Mouse (Mus musculus) liver, embryonic 12.5 days (tissue): ENCODE results near the gene Tekt5. TPM values are rescaled to one million over a fixed set of nuclear protein-coding genes. Genes with fewer than 3 reads are reported as not detected.
A peak's percentile ranks its signal among the peaks of the same experiment; 100 is the strongest.

Experiments
- ATAC-seq: fragments of 200-750 bp; cut with Nextera tagmentation; 2 replicates; pipeline ENCODE4 v1.8.0; 2017; ENCODE audit warnings: moderate number of reproducible peaks, mild to moderate bottlenecking, moderate library complexity
- H3K27ac ChIP-seq: fragments of 300-500 bp; sonication (generic); 2 replicates; pipeline ENCODE4 v1.5.1; 2016; ENCODE audit warnings: mild to moderate bottlenecking
- H3K27me3 ChIP-seq: fragments of 300-500 bp; sonication (generic); replicated peaks from 2 replicates; pipeline ENCODE4 v1.6.1; 2016; ENCODE audit warnings: mild to moderate bottlenecking, moderate library complexity
- H3K36me3 ChIP-seq: fragments of 300-500 bp; sonication (generic); 2 replicates; pipeline ENCODE4 v1.6.1; 2016; ENCODE audit warnings: mild to moderate bottlenecking, moderate library complexity
- H3K4me1 ChIP-seq: fragments of 300-500 bp; sonication (generic); 2 replicates; pipeline ENCODE4 v1.6.1; 2016
- H3K4me2 ChIP-seq: fragments of 300-500 bp; sonication (generic); 2 replicates; pipeline ENCODE4 v1.6.1; 2016; ENCODE audit warnings: mild to moderate bottlenecking, moderate library complexity
- H3K4me3 ChIP-seq: fragments of 300-500 bp; sonication (generic); 2 replicates; pipeline ENCODE4 v1.5.1; 2016; ENCODE audit warnings: mild to moderate bottlenecking, moderate library complexity
- H3K9ac ChIP-seq: fragments of 300-500 bp; sonication (generic); 2 replicates; pipeline ENCODE4 v1.6.1; 2016; ENCODE audit warnings: mild to moderate bottlenecking, moderate library complexity
- H3K9me3 ChIP-seq: fragments of 300-500 bp; sonication (generic); replicated peaks from 2 replicates; pipeline ENCODE4 v1.6.1; 2016; ENCODE audit warnings: mild to moderate bottlenecking, moderate library complexity
- WGBS: fragments of 180-500 bp; shearing (Covaris S2); methylation state at CpG from one replicate; pipeline ENCODE4 v1.1.7; 2016; ENCODE audit not compliant: insufficient replicate concordance; 5-methylcytosine and 5-hydroxymethylcytosine counted together
- polyA plus RNA-seq: library from polyadenylated mRNA; unstranded; fragments of >200 nt; fragmentation: Nextera tagmentation; extraction: Ambion mirVana; gene quantifications from 2 replicates; pipeline ENCODE4 v1.2.1, GENCODE M21; 2016

Tekt5 gene
- polyA plus RNA-seq, 1 experiment from 2014 or later: 0.08 TPM

DNA sequence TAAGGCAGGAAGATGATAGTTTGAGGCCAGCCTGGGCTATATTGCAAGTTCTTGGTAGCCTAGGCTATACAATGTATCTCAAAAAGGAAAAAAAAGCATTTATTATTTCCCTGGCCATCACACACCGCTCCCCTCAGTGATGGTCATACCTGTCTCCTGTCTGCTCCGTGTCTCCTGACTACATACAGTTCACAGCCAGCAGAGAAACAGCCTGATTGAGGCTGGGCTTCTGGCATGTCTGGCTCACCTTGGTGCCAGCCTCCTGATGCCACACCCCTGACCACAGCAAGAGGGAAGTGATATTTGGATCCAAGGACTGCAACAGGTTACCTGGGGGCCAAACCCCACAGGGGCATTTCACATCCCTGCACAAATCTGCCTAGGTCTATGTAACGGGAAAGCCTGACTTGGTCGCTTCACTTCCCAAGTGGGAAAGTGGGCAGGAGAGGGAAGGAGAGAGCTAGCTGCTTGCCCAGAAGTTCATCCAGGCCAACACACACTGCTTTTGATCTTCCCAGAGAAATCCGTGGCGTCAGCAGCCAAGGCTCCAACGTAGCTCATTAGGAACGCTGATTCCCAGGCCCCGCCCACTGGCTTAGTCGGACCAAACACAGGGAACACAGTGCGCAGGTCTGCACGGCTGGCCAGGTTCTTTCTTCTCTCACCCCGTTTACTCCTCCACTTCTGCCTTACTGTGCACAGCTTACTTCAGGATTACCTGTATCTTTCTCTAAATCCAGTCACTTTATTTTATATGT lies 20.9 kb downstream of the Tekt5 start:
- WGBS: 33% methylated on average over 13 of the region's 13 CpGs
- peaks cover 4% of the 10 kb centered on the region for H3K4me1 ChIP-seq
- H3K4me3 ChIP-seq: no peak overlapping the region
- H3K9me3 ChIP-seq: no peaks in the 10 kb centered on the region
- H3K36me3 ChIP-seq: no peaks in the 10 kb centered on the region
- no peak overlapping the region for H3K9ac ChIP-seq
- no peak for ATAC-seq
- no peak overlapping the region for H3K27ac ChIP-seq
- H3K4me2 ChIP-seq: peak overlapping the region; percentile 21; the same call in 1 of the 2 replicates
- H3K27me3 ChIP-seq: peaks cover 21% of the 10 kb centered on the region; the same call in 1 of the 2 replicates

DNA sequence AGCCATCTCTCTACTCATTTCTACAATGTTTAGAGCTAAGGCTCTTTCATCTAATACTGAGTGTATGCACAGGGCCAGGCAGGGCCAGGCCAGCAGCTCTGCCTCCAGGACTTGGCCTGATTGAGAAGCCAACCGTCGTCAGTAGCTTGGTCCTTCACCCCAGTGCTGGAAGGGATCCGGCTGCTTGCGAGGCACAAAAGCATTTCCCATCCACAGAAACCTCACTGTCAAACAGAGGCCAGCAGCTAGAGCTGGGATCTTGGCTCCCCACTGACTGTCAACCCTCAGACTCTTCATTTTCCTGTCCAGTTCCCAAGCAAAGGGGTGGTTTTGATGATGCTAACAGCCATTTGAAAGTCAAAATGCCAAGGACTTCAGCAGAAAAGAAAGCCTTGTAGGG lies 22.9 kb downstream of the Tekt5 start:
- H3K36me3 ChIP-seq: no peaks in the 10 kb centered on the region
- 63% methylated on average over 4 of the region's 4 CpGs for WGBS
- H3K27me3 ChIP-seq: peaks cover 13% of the 10 kb centered on the region; the same call in 1 of the 2 replicates
- peaks cover 4% of the 10 kb centered on the region for H3K4me1 ChIP-seq
- H3K4me3 ChIP-seq: no peak overlapping the region
- no peak for ATAC-seq
- no peak overlapping the region for H3K4me2 ChIP-seq
- no peaks in the 10 kb centered on the region for H3K9me3 ChIP-seq
- H3K9ac ChIP-seq: no peak overlapping the region
- H3K27ac ChIP-seq: no peak overlapping the region

DNA sequence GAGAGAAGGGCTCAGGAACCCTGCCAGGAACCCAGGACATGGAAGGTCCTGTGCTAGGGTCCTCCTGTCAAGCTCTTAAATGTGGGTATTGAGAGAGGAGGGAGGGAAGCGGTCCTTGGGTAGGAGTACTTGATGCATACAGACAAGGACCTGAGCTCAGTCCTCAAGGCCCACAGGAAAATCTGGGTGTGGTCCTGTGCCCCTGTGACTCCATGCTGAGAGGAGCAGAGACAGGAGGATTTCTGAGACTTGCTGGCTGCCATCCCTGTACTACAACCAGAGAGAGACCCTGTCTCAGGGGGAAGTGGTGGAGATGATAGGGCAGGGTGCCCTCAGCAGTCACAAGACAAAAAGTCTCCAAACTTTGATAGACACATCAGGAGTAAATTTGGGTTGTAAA lies 25.3 kb downstream of the Tekt5 start:
- no peak for ATAC-seq
- WGBS: 77% methylated on average over 1 of the region's 1 CpGs
- peaks cover 4% of the 10 kb centered on the region for H3K4me1 ChIP-seq
- no peak overlapping the region for H3K4me3 ChIP-seq
- H3K9ac ChIP-seq: no peak overlapping the region
- peaks cover 16% of the 10 kb centered on the region; the same call in 1 of the 2 replicates for H3K27me3 ChIP-seq
- H3K4me2 ChIP-seq: no peak overlapping the region
- H3K9me3 ChIP-seq: no peaks in the 10 kb centered on the region
- H3K27ac ChIP-seq: no peak overlapping the region
- H3K36me3 ChIP-seq: no peaks in the 10 kb centered on the region

DNA sequence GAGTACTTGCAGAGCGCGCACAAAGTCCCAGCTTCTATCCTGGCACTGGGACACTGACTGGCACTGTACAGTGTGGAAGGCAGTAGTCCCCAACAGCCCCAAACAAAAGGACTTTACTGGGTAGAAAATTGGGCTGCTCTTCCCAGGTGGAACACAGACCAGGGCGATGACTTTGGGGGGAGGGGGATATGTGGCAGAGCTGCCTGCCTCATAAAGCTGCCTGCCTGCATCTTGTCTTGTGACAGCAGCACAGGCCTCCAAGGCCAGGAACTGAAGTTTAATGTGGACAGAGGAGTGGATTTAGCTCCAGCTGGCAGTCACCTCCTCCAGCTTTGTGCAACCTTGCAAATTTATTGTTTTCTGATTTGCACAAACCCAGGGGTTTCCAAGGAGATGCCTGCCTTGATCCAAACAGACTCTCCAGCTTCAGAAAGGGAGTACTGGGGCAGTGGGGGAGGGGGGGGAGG lies 25.8 kb downstream of the Tekt5 start:
- Histone ChIP-seq H3K4me2 (no peak overlapping the region), H3K9ac (no peak overlapping the region), H3K27me3 (peaks cover 16% of the 10 kb centered on the region; the same call in 1 of the 2 replicates), H3K4me1 (peaks cover 1% of the 10 kb centered on the region), H3K27ac (no peak overlapping the region), H3K9me3 (no peaks in the 10 kb centered on the region), H3K4me3 (no peak overlapping the region), H3K36me3 (no peaks in the 10 kb centered on the region)
- WGBS: 57% methylated on average over 3 of the region's 3 CpGs
- no peak for ATAC-seq

DNA sequence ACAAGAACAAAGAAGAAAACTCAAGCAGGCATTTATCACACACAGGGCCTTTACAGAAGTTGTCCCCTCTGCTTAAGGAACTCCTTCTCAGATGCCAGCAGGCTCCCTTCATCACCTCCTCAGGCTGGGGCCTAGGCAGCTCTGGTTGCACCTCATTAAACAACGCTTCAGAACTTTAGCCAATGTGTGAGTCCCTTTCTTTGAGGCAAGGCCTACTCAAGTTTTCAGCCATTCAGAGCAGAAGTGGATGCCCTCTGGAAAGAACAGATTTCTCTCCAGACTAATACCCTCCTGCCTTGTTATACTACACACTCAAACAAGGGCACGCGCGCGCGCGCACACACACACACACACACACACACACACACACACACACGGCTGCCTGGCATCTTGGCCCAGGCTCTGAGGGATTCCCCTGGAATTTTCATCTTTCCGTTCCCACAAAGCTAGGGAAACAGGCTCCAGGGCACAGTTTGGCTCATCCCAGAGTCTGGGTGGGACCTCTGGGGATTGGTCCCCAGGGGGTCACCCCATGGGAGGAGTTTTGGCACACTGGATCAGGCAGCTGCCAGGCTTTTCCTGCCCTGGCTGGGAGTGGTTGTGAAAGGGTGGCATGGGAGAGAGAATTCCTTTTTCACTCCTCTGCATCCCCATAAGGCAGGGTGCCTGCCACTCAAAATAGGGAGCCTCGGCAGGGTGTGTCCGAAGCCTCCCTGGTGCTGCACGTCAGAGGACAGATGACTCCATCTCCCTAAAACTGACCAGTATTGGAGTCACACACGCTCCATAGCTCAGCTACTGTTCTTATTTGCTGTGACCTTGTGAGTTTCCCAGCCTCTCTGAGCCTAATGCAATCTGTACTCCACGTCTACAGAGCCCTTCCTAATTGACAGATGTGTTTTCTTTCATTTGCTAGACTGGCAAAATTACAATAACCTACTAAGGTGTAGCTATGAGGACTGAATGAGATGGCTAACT lies 28.8 kb downstream of the Tekt5 start:
- Histone ChIP-seq H3K4me2 (no peak overlapping the region), H3K9ac (no peak overlapping the region), H3K4me3 (no peak overlapping the region), H3K36me3 (no peaks in the 10 kb centered on the region), H3K27ac (no peak overlapping the region), H3K9me3 (no peaks in the 10 kb centered on the region), H3K4me1 (no peaks in the 10 kb centered on the region), H3K27me3 (peaks cover 10% of the 10 kb centered on the region; the same call in 1 of the 2 replicates)
- ATAC-seq: peak; percentile 28; the same call in 1 of the 2 replicates
- 68% methylated on average over 14 of the region's 14 CpGs for WGBS

DNA sequence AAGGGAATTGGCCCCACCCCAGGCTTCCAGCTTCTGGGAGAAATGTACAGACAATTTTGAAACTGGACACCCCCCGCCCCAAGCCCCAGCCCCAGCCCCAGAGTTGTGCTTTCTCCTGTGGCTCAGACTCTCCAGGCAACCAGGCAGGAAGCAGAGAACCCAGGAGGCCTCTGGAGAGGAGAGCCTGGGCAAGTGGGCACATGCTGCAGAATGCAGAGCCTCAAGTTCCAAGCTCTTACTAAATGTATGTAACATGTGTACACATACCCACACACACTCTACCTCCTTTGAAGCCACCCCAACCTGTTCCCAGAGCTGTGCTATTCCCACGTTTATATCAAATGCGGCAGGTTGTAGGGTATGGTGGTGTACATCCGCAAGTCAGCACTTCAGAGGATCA lies 29.5 kb downstream of the Tekt5 start:
- Histone ChIP-seq H3K27ac (no peak overlapping the region), H3K27me3 (peaks cover 10% of the 10 kb centered on the region; the same call in 1 of the 2 replicates), H3K36me3 (no peaks in the 10 kb centered on the region), H3K9ac (no peak overlapping the region), H3K4me2 (no peak overlapping the region), H3K9me3 (no peaks in the 10 kb centered on the region), H3K4me1 (no peaks in the 10 kb centered on the region), H3K4me3 (no peak overlapping the region)
- WGBS: 70% methylated on average over 4 of the region's 4 CpGs
- no peak for ATAC-seq

DNA sequence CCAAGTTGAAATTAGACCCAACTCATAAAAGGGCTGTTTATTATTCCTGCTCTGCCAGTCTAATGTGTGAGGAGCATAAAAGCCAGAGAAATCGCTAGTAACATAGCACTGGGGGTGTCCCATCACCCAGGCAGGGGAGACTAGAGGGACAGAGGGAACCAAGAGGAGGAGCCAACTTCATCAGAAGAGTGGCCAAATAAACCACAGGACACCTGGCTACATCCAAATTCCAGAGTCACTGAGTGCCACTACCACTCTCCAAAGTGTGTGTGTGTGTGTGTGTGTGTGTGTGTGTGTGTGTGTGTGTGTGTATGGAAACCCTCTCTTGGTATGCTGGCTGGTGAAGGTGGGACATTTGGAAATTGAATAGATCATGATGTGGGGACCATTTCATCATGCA lies 32.2 kb downstream of the Tekt5 start:
- ATAC-seq: no peak
- no peak overlapping the region for H3K9ac ChIP-seq
- 44% methylated on average over 1 of the region's 1 CpGs for WGBS

DNA sequence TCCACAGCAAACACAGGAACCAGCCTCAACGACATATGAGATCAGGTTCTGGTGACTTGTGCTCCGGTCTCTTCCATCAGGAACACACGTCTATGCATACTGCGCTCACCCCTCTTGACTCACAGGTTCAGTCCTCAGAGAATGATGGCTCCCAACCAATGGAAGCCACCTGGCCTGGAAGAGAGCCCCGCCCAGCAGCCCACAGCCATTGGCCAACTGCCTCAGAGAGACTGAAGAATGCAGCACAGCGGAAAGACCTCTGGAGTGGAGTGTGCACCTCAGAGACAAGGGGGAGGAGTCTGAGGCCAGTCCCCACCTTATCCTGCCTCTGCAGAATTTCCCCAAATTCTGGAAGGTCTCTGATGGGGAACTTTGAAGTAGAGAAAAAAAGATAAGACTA lies 36.0 kb downstream of the Tekt5 start:
- ATAC-seq: 0 out of 2 replicates have a peak, but pooled peaks have one; percentile 22
- H3K4me1 ChIP-seq: peaks cover 21% of the 10 kb centered on the region
- no peak overlapping the region for H3K9ac ChIP-seq
- no peak overlapping the region for H3K4me3 ChIP-seq
- H3K36me3 ChIP-seq: no peaks in the 10 kb centered on the region
- H3K4me2 ChIP-seq: no peak overlapping the region
- WGBS: 58% methylated on average over 6 of the region's 6 CpGs
- H3K27ac ChIP-seq: no peak overlapping the region
- peaks cover 4% of the 10 kb centered on the region; the same call in 1 of the 2 replicates for H3K27me3 ChIP-seq
- no peaks in the 10 kb centered on the region for H3K9me3 ChIP-seq

More for the DNA sequence above, 32.2 kb downstream of the Tekt5 start:
- H3K4me1 ChIP-seq: peaks cover 16% of the 10 kb centered on the region
- H3K4me3 ChIP-seq: no peak overlapping the region
- peaks cover 7% of the 10 kb centered on the region; the same call in 1 of the 2 replicates for H3K27me3 ChIP-seq
- no peak overlapping the region for H3K4me2 ChIP-seq
- no peaks in the 10 kb centered on the region for H3K36me3 ChIP-seq
- H3K27ac ChIP-seq: no peak overlapping the region
- no peaks in the 10 kb centered on the region for H3K9me3 ChIP-seq

DNA sequence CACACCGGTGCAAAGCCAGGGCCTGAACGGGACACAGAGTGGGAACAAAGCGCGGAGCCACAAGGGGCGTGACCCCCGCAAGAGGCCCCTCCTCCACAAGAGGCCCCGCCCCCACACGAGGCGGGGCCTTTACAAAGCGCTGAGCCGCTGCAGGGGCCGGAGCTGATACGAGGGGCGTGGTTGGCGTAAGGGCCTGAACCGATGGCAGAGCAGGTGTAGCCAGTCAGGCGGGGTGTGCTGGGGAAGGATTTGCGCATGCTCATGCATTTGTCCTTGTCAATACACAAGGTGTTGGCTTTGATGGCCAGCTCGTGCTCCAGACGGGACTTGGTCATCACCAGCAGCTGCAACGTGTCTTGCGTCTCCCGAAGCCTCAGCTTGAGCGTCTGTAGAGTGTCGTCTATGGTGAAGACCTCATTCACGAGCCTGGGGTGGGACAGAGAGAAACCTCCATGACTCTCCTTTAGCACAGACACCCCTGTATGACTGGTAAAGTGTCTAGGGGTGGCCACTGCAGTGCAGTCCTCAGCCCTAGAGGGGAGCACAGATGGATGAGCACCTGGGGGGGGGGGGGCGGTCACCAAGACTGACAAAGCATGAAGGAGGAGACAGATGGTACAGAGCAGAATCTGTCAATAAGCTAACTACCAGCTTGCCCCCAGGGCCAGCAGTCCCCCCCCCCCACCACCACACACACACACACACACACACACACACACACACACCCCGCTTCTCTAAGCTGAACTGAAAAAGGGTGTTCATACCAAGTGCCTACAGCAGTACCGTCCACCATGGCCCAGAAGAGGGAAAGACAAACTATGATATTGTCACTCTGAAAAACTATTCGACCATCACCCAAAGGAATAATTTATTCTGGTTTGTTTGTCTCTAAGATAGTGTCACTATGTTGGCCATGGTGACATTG lies 37.0 kb downstream of the Tekt5 start:
- Histone ChIP-seq H3K4me1 (peaks cover 21% of the 10 kb centered on the region), H3K27ac (peak overlapping the region; percentile 64; the same call in 1 of the 2 replicates), H3K9me3 (no peaks in the 10 kb centered on the region), H3K4me3 (peak overlapping the region; percentile 26; the same call in 1 of the 2 replicates), H3K27me3 (peaks cover 4% of the 10 kb centered on the region; the same call in 1 of the 2 replicates), H3K9ac (no peak overlapping the region), H3K4me2 (peak overlapping the region; percentile 64), H3K36me3 (no peaks in the 10 kb centered on the region)
- peak; percentile 97 for ATAC-seq
- 14% methylated on average over 30 of the region's 30 CpGs for WGBS

DNA sequence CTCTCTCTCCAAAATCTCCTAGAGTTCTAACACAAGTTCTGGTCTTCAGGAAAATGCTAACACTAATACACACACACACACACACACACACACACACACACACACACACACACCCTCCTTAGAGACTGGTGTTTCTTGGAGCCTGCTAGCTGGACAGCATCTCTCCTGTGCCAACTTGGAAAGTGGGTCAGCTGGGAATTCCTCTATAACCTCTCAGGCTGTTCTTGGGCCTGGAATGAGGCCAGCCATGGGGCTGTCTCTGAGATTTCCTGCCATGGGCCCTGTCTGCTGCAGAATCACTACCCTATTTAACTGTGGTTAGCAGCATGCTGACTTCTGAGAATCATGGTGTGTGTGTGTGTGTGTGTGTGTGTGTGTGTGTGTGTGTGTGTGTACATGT lies 40.3 kb downstream of the Tekt5 start:
- no peak overlapping the region for H3K9ac ChIP-seq
- H3K4me2 ChIP-seq: no peak overlapping the region
- H3K27me3 ChIP-seq: peaks cover 4% of the 10 kb centered on the region; the same call in 1 of the 2 replicates
- no peaks in the 10 kb centered on the region for H3K36me3 ChIP-seq
- no peak for ATAC-seq
- H3K4me3 ChIP-seq: no peak overlapping the region
- H3K9me3 ChIP-seq: no peaks in the 10 kb centered on the region
- H3K27ac ChIP-seq: no peak overlapping the region
- H3K4me1 ChIP-seq: peaks cover 21% of the 10 kb centered on the region

DNA sequence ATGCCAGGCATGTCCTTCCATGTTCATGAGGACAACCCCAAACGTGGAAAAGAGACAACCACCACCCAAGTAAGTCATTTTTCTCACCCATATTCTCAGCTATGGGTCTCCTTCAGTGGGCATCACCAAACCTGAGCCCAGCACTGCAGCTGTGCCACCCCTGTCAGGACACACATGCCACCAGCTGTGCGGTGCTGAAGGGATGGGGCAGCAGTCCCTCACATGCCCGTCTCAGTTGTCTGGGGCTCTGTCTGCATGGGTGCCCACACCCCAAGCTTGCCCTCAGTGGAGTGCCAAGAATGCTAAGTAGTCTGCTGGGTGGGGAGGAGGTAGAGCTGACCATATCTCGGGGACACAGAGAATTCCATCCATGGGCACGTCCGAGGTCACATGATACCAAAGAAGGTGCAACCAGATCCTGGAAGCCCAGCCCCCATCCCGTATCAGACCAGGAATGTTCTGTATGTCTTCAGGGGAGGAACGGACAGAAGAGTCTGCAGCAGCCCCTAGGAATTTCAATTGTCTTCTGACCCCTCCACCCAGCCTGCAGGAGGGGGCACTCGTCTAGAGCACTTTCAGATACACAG lies 44.1 kb downstream of the Tekt5 start:
- no peaks in the 10 kb centered on the region for H3K9me3 ChIP-seq
- H3K9ac ChIP-seq: no peak overlapping the region
- no peak overlapping the region for H3K4me2 ChIP-seq
- WGBS: 46% methylated on average over 9 of the region's 9 CpGs
- no peak for ATAC-seq
- H3K36me3 ChIP-seq: no peaks in the 10 kb centered on the region
- no peak overlapping the region for H3K4me3 ChIP-seq
- H3K27me3 ChIP-seq: no peaks in the 10 kb centered on the region
- no peak overlapping the region for H3K27ac ChIP-seq
- no peaks in the 10 kb centered on the region for H3K4me1 ChIP-seq
